Mouse (Mus musculus) kidney, postnatal 10 days (tissue): ENCODE measurements around the gene Olfr112.
"Not testable (repeated sequence)": the region's sequence is repeated elsewhere in the genome, so short reads cannot be mapped to it uniquely, and the experiment has no call there.

Experiments
- DNase-seq: peaks from one replicate; pipeline ENCODE4 v3.0.0; 2021; ENCODE audit warnings: mixed read lengths

Olfr112 gene

GRCm38 (mm10) chr17:37569351-37569750, at the start of gene Olfr112:
Gene Olfr112, minus strand, starts transcription at chr17:37569451.
- DNase-seq = no peak

- no peak for DNase-seq
Observed at GRCm38 (mm10) chr17:37592643-37593042, 23.4 kb upstream of the Olfr112 start, which contains the start of gene Olfr114. Gene Olfr114, minus strand, starts transcription at chr17:37592743.

GRCm38 (mm10) chr17:37577563-37577962, 8.3 kb upstream of the Olfr112 start, which contains the start of gene Olfr113:
Gene Olfr113, minus strand, starts transcription at chr17:37577663.
- DNase-seq = no peak

GRCm38 (mm10) chr17:37558913-37559615, 10.2 kb downstream of the Olfr112 start:
- no peak for DNase-seq

- no peak for DNase-seq
Observed at GRCm38 (mm10) chr17:37543800-37544435, 25.3 kb downstream of the Olfr112 start.

GRCm38 (mm10) chr17:37541454-37542119, 27.7 kb downstream of the Olfr112 start:
- no peak for DNase-seq

GRCm38 (mm10) chr17:37538416-37538815, 30.8 kb downstream of the Olfr112 start:
- DNase-seq = not testable (repeated sequence)

GRCm38 (mm10) chr17:37535173-37535572, 34.1 kb downstream of the Olfr112 start:
- no peak for DNase-seq

- DNase-seq = not testable (repeated sequence)
Observed at GRCm38 (mm10) chr17:37525427-37525826, 43.8 kb downstream of the Olfr112 start.

- DNase-seq = not testable (repeated sequence)
Observed at GRCm38 (mm10) chr17:37524612-37525011, 44.6 kb downstream of the Olfr112 start.
